ENCODE assay signal across 8 mouse cellular contexts in genomic region chr13:23792520-23792919, GRCm38 (mm10). TPM values are rescaled to one million over a fixed set of nuclear protein-coding genes. Genes with fewer than 3 reads are reported as not detected.
A peak's percentile ranks its signal among the peaks of the same experiment; 100 is the strongest.
DNase-seq lines count a peak whose midpoint lies in the region; ATAC-seq lines count a peak whose summit lies in the region.
"Had no signal": no experiment of that assay in that cellular context is flagged by ENCODE, and none has a peak within 500 bp of the region (broad histone marks: within the 10 kb centered on the region; RNA-seq: fewer than 3 reads in every experiment).

No protein-coding gene starts in this region.

- H3K9ac ChIP-seq in neural tube, embryonic 15.5 days (replicated peaks) = no peak overlapping the region
- H3K9ac ChIP-seq: heart, embryonic 15.5 days had no signal

- peak; percentile 84; the same call in 1 of the 2 replicates for ATAC-seq in neural tube, embryonic 15.5 days (ENCODE audit: low FRiP score)

- H3K36me3 ChIP-seq in neural tube, embryonic 15.5 days = no peaks in the 10 kb centered on the region
- H3K36me3 ChIP-seq: heart, embryonic 15.5 days had no signal

- intact Hi-C loops in left cerebral cortex, postnatal 25 days (cut with DNase I) = loop anchor here (2.0 to 5.0 kb wide), 3 partner anchors 92 to 525 kb away; no protein-coding TSS in a partner anchor

- H3K4me3 ChIP-seq in neural tube, embryonic 15.5 days (replicated peaks) = no peak overlapping the region
- H3K4me3 ChIP-seq: heart, embryonic 15.5 days had no signal

- H3K27me3 ChIP-seq in neural tube, embryonic 15.5 days (replicated peaks) = no peaks in the 10 kb centered on the region
- H3K27me3 ChIP-seq: heart, embryonic 15.5 days had no signal

- no peak overlapping the region for H3K4me2 ChIP-seq in neural tube, embryonic 15.5 days
- H3K4me2 ChIP-seq: heart, embryonic 15.5 days had no signal

- no peaks in the 10 kb centered on the region for H3K4me1 ChIP-seq in neural tube, embryonic 15.5 days
- H3K4me1 ChIP-seq: heart, embryonic 15.5 days had no signal

- DNase-seq in ovary, postnatal 14 days (ENCODE audit: low spot score) = peak; percentile 29
- no peak for DNase-seq in ovary, adult 18-20 months (ENCODE audit: low spot score)
- peak; percentile 60 for DNase-seq in R1 (ENCODE audit: low read depth, low spot score)
- peak; percentile 75 to 83 for DNase-seq in cerebellum, postnatal 10 days
- peak; percentile 56 for DNase-seq in heart, postnatal 4 days
- peak; percentile 54 to 64 for DNase-seq in left cerebral cortex, postnatal 25 days (ENCODE audit: low spot score in 2 of 2)

- 43% methylated on average over 2 of the region's 2 CpGs for WGBS in neural tube, embryonic 15.5 days

- H3K9me3 ChIP-seq in neural tube, embryonic 15.5 days (replicated peaks) = no peaks in the 10 kb centered on the region
- H3K9me3 ChIP-seq: heart, embryonic 15.5 days had no signal

- no peak overlapping the region for H3K27ac ChIP-seq in neural tube, embryonic 15.5 days (replicated peaks)
- H3K27ac ChIP-seq: heart, embryonic 15.5 days had no signal

RNA-seq across cellular contexts. Expression of gene Slc17a2, which starts 14.3 kb away (rescaled TPM):
- total RNA-seq in heart, postnatal 4 days (2021) = not detected
- total RNA-seq in left cerebral cortex, postnatal 25 days (2021) = not detected
- polyA plus RNA-seq in neural tube, embryonic 15.5 days (2015; fragmentation: Nextera tagmentation; extraction: Ambion mirVana) = not detected in 2 replicates
- polyA plus RNA-seq: heart, embryonic 15.5 days had no signal

RNA-seq across cellular contexts. Expression of gene Trim38, which starts 22.8 kb away (rescaled TPM):
- total RNA-seq in heart, postnatal 4 days (2021) = not detected
- total RNA-seq in left cerebral cortex, postnatal 25 days (2021) = not detected
- polyA plus RNA-seq in neural tube, embryonic 15.5 days (2015; fragmentation: Nextera tagmentation; extraction: Ambion mirVana) = 0.09 TPM in 1 of 2 replicates, not detected in the other
- polyA plus RNA-seq: heart, embryonic 15.5 days had no signal

RNA-seq across cellular contexts. Expression of gene Hist1h1a, which starts 29.1 kb away (rescaled TPM):
- 100 to 1,000 TPM; 219 to 236 TPM for total RNA-seq in heart, postnatal 4 days (2021)
- total RNA-seq in left cerebral cortex, postnatal 25 days (2021) = 10 to 100 TPM; 18.2 to 29.1 TPM
- 0.44 and 0.60 TPM in 2 replicates for polyA plus RNA-seq in neural tube, embryonic 15.5 days (2015; fragmentation: Nextera tagmentation; extraction: Ambion mirVana)

RNA-seq across cellular contexts. Expression of gene Hist1h3a, which starts 30.3 kb away (rescaled TPM):
- total RNA-seq in heart, postnatal 4 days (2021) = 100 to 1,000 TPM; 440 to 473 TPM
- 10 to 100 TPM; 35.9 to 40.0 TPM for total RNA-seq in left cerebral cortex, postnatal 25 days (2021)
- 1.4 and 2.3 TPM in 2 replicates for polyA plus RNA-seq in neural tube, embryonic 15.5 days (2015; fragmentation: Nextera tagmentation; extraction: Ambion mirVana)

RNA-seq across cellular contexts. Expression of gene Hist1h4a, which starts 31.5 kb away (rescaled TPM):
- total RNA-seq in heart, postnatal 4 days (2021) = 100 to 1,000 TPM; 433 to 442 TPM
- 10 to 100 TPM; 47.0 to 58.8 TPM for total RNA-seq in left cerebral cortex, postnatal 25 days (2021)
- not detected in 2 replicates for polyA plus RNA-seq in neural tube, embryonic 15.5 days (2015; fragmentation: Nextera tagmentation; extraction: Ambion mirVana)
- polyA plus RNA-seq: heart, embryonic 15.5 days had no signal

Comparison
In these comparisons a context has a peak if more than half of its experiments do, and no peak if none do; other contexts are left out.
1. RNA of gene Hist1h1a, which starts 29.1 kb away (total RNA-seq): 219 to 236 TPM in heart, postnatal 4 days; 18.2 to 29.1 TPM in left cerebral cortex, postnatal 25 days; every median in the first group is over 4 times any median in the second.